Mouse (Mus musculus) v-Abl transformed pro-B cells (cell line): ENCODE data around the gene Abhd8.
"Not testable (repeated sequence)": the region's sequence is repeated elsewhere in the genome, so short reads cannot be mapped to it uniquely, and the experiment has no call there.

Experiments used
- in situ Hi-C, 2 experiments: fragments of 400-800 bp; cut with MboI; formaldehyde crosslinking; loops; one replicate each; pipeline ENCODE4 v1.15.1; 2025; ENCODE audit not compliant: unreplicated experiment in 2 of 2

The Abhd8 gene

GRCm38 (mm10) chr8:71462191-71462590 is 1.3 kb downstream of the Abhd8 start:
- in situ Hi-C loops = no loop called here

- in situ Hi-C loops = no loop called here
Observed at GRCm38 (mm10) chr8:71461152-71461840, 2.2 kb downstream of the Abhd8 start.

- in situ Hi-C loops = no loop called here
Observed at GRCm38 (mm10) chr8:71460716-71461115, 2.7 kb downstream of the Abhd8 start.

GRCm38 (mm10) chr8:71457659-71458270 is 5.7 kb downstream of the Abhd8 start:
- in situ Hi-C loops = no loop called here

GRCm38 (mm10) chr8:71456906-71457305 is 6.5 kb downstream of the Abhd8 start:
- in situ Hi-C loops = no loop called here

GRCm38 (mm10) chr8:71454668-71455067 is 8.8 kb downstream of the Abhd8 start:
- in situ Hi-C loops = no loop called here

GRCm38 (mm10) chr8:71452669-71453068 is 10.8 kb downstream of the Abhd8 start:
- in situ Hi-C loops = no loop called here

- in situ Hi-C loops = no loop called here
Observed at GRCm38 (mm10) chr8:71451777-71452176, 11.7 kb downstream of the Abhd8 start.

- in situ Hi-C loops = no loop called here
Observed at GRCm38 (mm10) chr8:71451337-71451736, 12.1 kb downstream of the Abhd8 start.

- in situ Hi-C loops = no loop called here
Observed at GRCm38 (mm10) chr8:71445096-71445495, 18.4 kb downstream of the Abhd8 start.

GRCm38 (mm10) chr8:71441404-71441803 is 22.1 kb downstream of the Abhd8 start:
- in situ Hi-C loops = loop anchor here (5.0 kb wide), 2 partner anchors 81 to 221 kb away; no protein-coding TSS in a partner anchor

GRCm38 (mm10) chr8:71437041-71437440 is 26.4 kb downstream of the Abhd8 start:
- in situ Hi-C loops = no loop called here

- in situ Hi-C loops = not testable (repeated sequence)
Observed at GRCm38 (mm10) chr8:71432935-71433334, 30.5 kb downstream of the Abhd8 start.

GRCm38 (mm10) chr8:71422121-71422520 is 41.3 kb downstream of the Abhd8 start:
- in situ Hi-C loops = no loop called here

- in situ Hi-C loops = no loop called here
Observed at GRCm38 (mm10) chr8:71411535-71412273, 51.8 kb downstream of the Abhd8 start.

- in situ Hi-C loops = loop anchor here (5.0 kb wide), 2 partner anchors 36 to 511 kb away; partner anchors contain the start of genes Ocel1 (in 2 of the 2) and Rpl18a (in 2 of the 2)
Observed at GRCm38 (mm10) chr8:71408231-71408630, 55.2 kb downstream of the Abhd8 start.

- in situ Hi-C loops = loop anchor here (5.0 kb wide), 2 partner anchors 35 to 510 kb away; partner anchors contain the start of genes Ocel1 (in 2 of the 2) and Rpl18a (in 2 of the 2)
Observed at GRCm38 (mm10) chr8:71407441-71407840, 56.0 kb downstream of the Abhd8 start.
